Mouse (Mus musculus) heart, adult 8-10 months (tissue): ENCODE measurements around the gene Tbc1d1. TPM values are rescaled to one million over a fixed set of nuclear protein-coding genes. Genes with fewer than 3 reads are reported as not detected.

Experiments used
- DNase-seq: peaks from one replicate; pipeline ENCODE4 v3.0.0; 2022; ENCODE audit warnings: low spot score
- total RNA-seq, 4 experiments: library from RNA; stranded (reverse); gene quantifications; 2 replicates each; pipeline ENCODE4 v1.2.4; 2022

Gene Tbc1d1
- total RNA-seq: 10 to 100 TPM; 11.1 to 15.7 (median 13.5) TPM

GRCm38 (mm10) chr5:64155861-64156550 lies at the start of gene Tbc1d1:
Gene Tbc1d1 (plus strand): TSS chr5:64156305.
- peak; percentile 69 for DNase-seq

- DNase-seq: no peak
Measured at GRCm38 (mm10) chr5:64107596-64108289, 48.4 kb upstream of the Tbc1d1 start.

- DNase-seq: no peak
Measured at GRCm38 (mm10) chr5:64109217-64109616, 46.9 kb upstream of the Tbc1d1 start.

- no peak for DNase-seq
Measured at GRCm38 (mm10) chr5:64112360-64112759, 43.7 kb upstream of the Tbc1d1 start.

- no peak for DNase-seq
Measured at GRCm38 (mm10) chr5:64114210-64114609, 41.9 kb upstream of the Tbc1d1 start.

GRCm38 (mm10) chr5:64117191-64117590 lies 38.9 kb upstream of the Tbc1d1 start:
- no peak for DNase-seq

- no peak for DNase-seq
Measured at GRCm38 (mm10) chr5:64125783-64126182, 30.3 kb upstream of the Tbc1d1 start.

- DNase-seq: no peak
Measured at GRCm38 (mm10) chr5:64131550-64131949, 24.6 kb upstream of the Tbc1d1 start.

GRCm38 (mm10) chr5:64133901-64134300 lies 22.2 kb upstream of the Tbc1d1 start:
- no peak for DNase-seq

- no peak for DNase-seq
Measured at GRCm38 (mm10) chr5:64136325-64136724, 19.8 kb upstream of the Tbc1d1 start.

- no peak for DNase-seq
Measured at GRCm38 (mm10) chr5:64140202-64140601, 15.9 kb upstream of the Tbc1d1 start.

- no peak for DNase-seq
Measured at GRCm38 (mm10) chr5:64144315-64144714, 11.8 kb upstream of the Tbc1d1 start.

GRCm38 (mm10) chr5:64146384-64147005 lies 9.6 kb upstream of the Tbc1d1 start:
- DNase-seq: no peak

- no peak for DNase-seq
Measured at GRCm38 (mm10) chr5:64149184-64150127, 6.6 kb upstream of the Tbc1d1 start.

GRCm38 (mm10) chr5:64153319-64153718 lies 2.8 kb upstream of the Tbc1d1 start:
- DNase-seq: no peak

GRCm38 (mm10) chr5:64156579-64156978 lies 474 bp downstream of the Tbc1d1 start:
- DNase-seq: no peak

- no peak for DNase-seq
Measured at GRCm38 (mm10) chr5:64157926-64158325, 1.8 kb downstream of the Tbc1d1 start.

- no peak for DNase-seq
Measured at GRCm38 (mm10) chr5:64158501-64158900, 2.4 kb downstream of the Tbc1d1 start.

GRCm38 (mm10) chr5:64159065-64159780 lies 3.1 kb downstream of the Tbc1d1 start:
- DNase-seq: no peak

GRCm38 (mm10) chr5:64159781-64160704 lies 3.9 kb downstream of the Tbc1d1 start:
- DNase-seq: peak; percentile 57
